Mouse (Mus musculus): ENCODE data around the gene Bcl7c. TPM values are rescaled to one million over a fixed set of nuclear protein-coding genes. Genes with fewer than 3 reads are reported as not detected.
"Not testable (repeated sequence)": the region's sequence is repeated elsewhere in the genome, so short reads cannot be mapped to it uniquely, and the experiment has no call there.

Bcl7c gene
- total and polyA plus RNA-seq, 2 experiments from 2014 or later = 48.8 to 86.8 TPM

GRCm38 (mm10) chr7:127660882-127661281 is 47.9 kb downstream of the Bcl7c start:
- ATAC-seq = no peak
- no peak overlapping the region for H3K27ac ChIP-seq

GRCm38 (mm10) chr7:127656946-127657345 is 51.8 kb downstream of the Bcl7c start:
- Histone ChIP-seq H3K9ac (replicated peaks; ENCODE audit: low read length) (no peak overlapping the region), H3K27ac (no peak overlapping the region), H3K9me3 (ENCODE audit: low read length) (no peaks in the 10 kb centered on the region), H3K4me1 (ENCODE audit: insufficient read depth, low read length) (no peaks in the 10 kb centered on the region), H3K4me3 (ENCODE audit: low read length) (no peak overlapping the region), H3K4me2 (ENCODE audit: low read depth, low read length) (no peak overlapping the region), H3K36me3 (ENCODE audit: insufficient read depth, low read length) (peaks cover 4% of the 10 kb centered on the region; the same call in 1 of the 2 replicates), H3K27me3 (ENCODE audit: insufficient read depth, low read length) (no peaks in the 10 kb centered on the region)
- TF ChIP-seq CTCF (IDR thresholded peaks at IDR 0.05; ENCODE audit: low read depth) = peak; percentile 82
- WGBS = 40% methylated on average over 4 of the region's 4 CpGs
- no peak for ATAC-seq
- DNase-seq (ENCODE audit: low spot score) = peak; percentile 78

More at GRCm38 (mm10) chr7:127660882-127661281, 47.9 kb downstream of the Bcl7c start:
- peaks cover 10% of the 10 kb centered on the region; the same call in 1 of the 2 replicates for H3K36me3 ChIP-seq (ENCODE audit: insufficient read depth, low read length)
- H3K4me2 ChIP-seq (ENCODE audit: low read depth, low read length) = no peak overlapping the region
- H3K4me3 ChIP-seq (ENCODE audit: low read length) = no peak overlapping the region
- no peaks in the 10 kb centered on the region for H3K9me3 ChIP-seq (ENCODE audit: low read length)
- no peaks in the 10 kb centered on the region for H3K27me3 ChIP-seq (ENCODE audit: insufficient read depth, low read length)
- DNase-seq (ENCODE audit: low spot score) = no peak
- no peak overlapping the region for H3K9ac ChIP-seq (replicated peaks; ENCODE audit: low read length)
- no peaks in the 10 kb centered on the region for H3K4me1 ChIP-seq (ENCODE audit: insufficient read depth, low read length)
- peak; percentile 35 for TF ChIP-seq CTCF (IDR thresholded peaks at IDR 0.05; ENCODE audit: low read depth)
- WGBS = 88% methylated on average over 3 of the region's 3 CpGs

GRCm38 (mm10) chr7:127654318-127654717 is 54.4 kb downstream of the Bcl7c start:
- no peaks in the 10 kb centered on the region for H3K36me3 ChIP-seq (ENCODE audit: insufficient read depth, low read length)
- no peaks in the 10 kb centered on the region for H3K27me3 ChIP-seq (ENCODE audit: insufficient read depth, low read length)
- 66% methylated on average over 10 of the region's 10 CpGs for WGBS
- no peaks in the 10 kb centered on the region for H3K9me3 ChIP-seq (ENCODE audit: low read length)
- no peak for TF ChIP-seq CTCF (IDR thresholded peaks at IDR 0.05; ENCODE audit: low read depth)
- no peak overlapping the region for H3K4me2 ChIP-seq (ENCODE audit: low read depth, low read length)
- no peak overlapping the region for H3K9ac ChIP-seq (replicated peaks; ENCODE audit: low read length)
- H3K4me1 ChIP-seq (ENCODE audit: insufficient read depth, low read length) = no peaks in the 10 kb centered on the region
- no peak overlapping the region for H3K27ac ChIP-seq
- no peak for ATAC-seq
- no peak overlapping the region for H3K4me3 ChIP-seq (ENCODE audit: low read length)
- DNase-seq (ENCODE audit: low spot score) = no peak

- ATAC-seq = no peak
- DNase-seq (ENCODE audit: low spot score) = no peak
- H3K36me3 ChIP-seq (ENCODE audit: insufficient read depth, low read length) = no peaks in the 10 kb centered on the region
- TF ChIP-seq CTCF (IDR thresholded peaks at IDR 0.05; ENCODE audit: low read depth) = no peak
- peak overlapping the region; percentile 28; the same call in 1 of the 2 replicates for H3K4me2 ChIP-seq (ENCODE audit: low read depth, low read length)
- H3K9ac ChIP-seq (replicated peaks; ENCODE audit: low read length) = no peak overlapping the region
- no peak overlapping the region for H3K27ac ChIP-seq
- no peaks in the 10 kb centered on the region for H3K4me1 ChIP-seq (ENCODE audit: insufficient read depth, low read length)
- 13% methylated on average over 18 of the region's 18 CpGs for WGBS
- H3K4me3 ChIP-seq (ENCODE audit: low read length) = no peak overlapping the region
- H3K9me3 ChIP-seq (ENCODE audit: low read length) = no peaks in the 10 kb centered on the region
- H3K27me3 ChIP-seq (ENCODE audit: insufficient read depth, low read length) = no peaks in the 10 kb centered on the region
These were observed 56.7 kb downstream of the Bcl7c start for GRCm38 (mm10) chr7:127652050-127652449.

- no peak for ATAC-seq
- no peak for TF ChIP-seq CTCF (IDR thresholded peaks at IDR 0.05; ENCODE audit: low read depth)
- H3K4me2 ChIP-seq (ENCODE audit: low read depth, low read length) = no peak overlapping the region
These were observed 57.1 kb downstream of the Bcl7c start for GRCm38 (mm10) chr7:127651624-127652023.

GRCm38 (mm10) chr7:127649206-127649605 is 59.5 kb downstream of the Bcl7c start:
- H3K4me3 ChIP-seq (ENCODE audit: low read length) = no peak overlapping the region
- no peak for TF ChIP-seq CTCF (IDR thresholded peaks at IDR 0.05; ENCODE audit: low read depth)
- 86% methylated on average over 6 of the region's 6 CpGs for WGBS

More at GRCm38 (mm10) chr7:127651624-127652023, 57.1 kb downstream of the Bcl7c start:
- Histone ChIP-seq H3K4me3 (ENCODE audit: low read length) (no peak overlapping the region), H3K4me1 (ENCODE audit: insufficient read depth, low read length) (no peaks in the 10 kb centered on the region), H3K27ac (no peak overlapping the region), H3K36me3 (ENCODE audit: insufficient read depth, low read length) (no peaks in the 10 kb centered on the region), H3K9ac (replicated peaks; ENCODE audit: low read length) (no peak overlapping the region), H3K27me3 (ENCODE audit: insufficient read depth, low read length) (no peaks in the 10 kb centered on the region), H3K9me3 (ENCODE audit: low read length) (no peaks in the 10 kb centered on the region)
- no peak for DNase-seq (ENCODE audit: low spot score)
- WGBS = 89% methylated on average over 2 of the region's 3 CpGs

GRCm38 (mm10) chr7:127648516-127649201 is 60.1 kb downstream of the Bcl7c start:
- Histone ChIP-seq H3K27me3 (ENCODE audit: insufficient read depth, low read length) (no peaks in the 10 kb centered on the region), H3K9ac (replicated peaks; ENCODE audit: low read length) (no peak overlapping the region), H3K4me2 (ENCODE audit: low read depth, low read length) (no peak overlapping the region), H3K36me3 (ENCODE audit: insufficient read depth, low read length) (no peaks in the 10 kb centered on the region), H3K27ac (no peak overlapping the region), H3K4me3 (ENCODE audit: low read length) (no peak overlapping the region), H3K4me1 (ENCODE audit: insufficient read depth, low read length) (no peaks in the 10 kb centered on the region), H3K9me3 (ENCODE audit: low read length) (no peaks in the 10 kb centered on the region)
- TF ChIP-seq CTCF (IDR thresholded peaks at IDR 0.05; ENCODE audit: low read depth) = no peak
- no peak for DNase-seq (ENCODE audit: low spot score)
- 75% methylated on average over 4 of the region's 4 CpGs for WGBS
- ATAC-seq = no peak

More at GRCm38 (mm10) chr7:127649206-127649605, 59.5 kb downstream of the Bcl7c start:
- no peak overlapping the region for H3K27ac ChIP-seq
- ATAC-seq (no peak), DNase-seq (ENCODE audit: low spot score) (no peak)
- H3K9me3 ChIP-seq (ENCODE audit: low read length) = no peaks in the 10 kb centered on the region
- H3K27me3 ChIP-seq (ENCODE audit: insufficient read depth, low read length) = no peaks in the 10 kb centered on the region
- no peak overlapping the region for H3K4me2 ChIP-seq (ENCODE audit: low read depth, low read length)
- no peaks in the 10 kb centered on the region for H3K4me1 ChIP-seq (ENCODE audit: insufficient read depth, low read length)
- no peaks in the 10 kb centered on the region for H3K36me3 ChIP-seq (ENCODE audit: insufficient read depth, low read length)
- no peak overlapping the region for H3K9ac ChIP-seq (replicated peaks; ENCODE audit: low read length)

GRCm38 (mm10) chr7:127647576-127647975 is 61.2 kb downstream of the Bcl7c start:
- H3K27ac ChIP-seq; H3K9me3 ChIP-seq (ENCODE audit: low read length); H3K4me1 ChIP-seq (ENCODE audit: insufficient read depth, low read length); ATAC-seq; H3K4me2 ChIP-seq (ENCODE audit: low read depth, low read length); H3K27me3 ChIP-seq (ENCODE audit: insufficient read depth, low read length); H3K36me3 ChIP-seq (ENCODE audit: insufficient read depth, low read length); H3K4me3 ChIP-seq (ENCODE audit: low read length); DNase-seq (ENCODE audit: low spot score); H3K9ac ChIP-seq (replicated peaks; ENCODE audit: low read length): not testable (repeated sequence)
- WGBS = 84% methylated on average over 7 of the region's 7 CpGs
